Mouse (Mus musculus): ENCODE measurements around the gene Pygm.

DNA sequence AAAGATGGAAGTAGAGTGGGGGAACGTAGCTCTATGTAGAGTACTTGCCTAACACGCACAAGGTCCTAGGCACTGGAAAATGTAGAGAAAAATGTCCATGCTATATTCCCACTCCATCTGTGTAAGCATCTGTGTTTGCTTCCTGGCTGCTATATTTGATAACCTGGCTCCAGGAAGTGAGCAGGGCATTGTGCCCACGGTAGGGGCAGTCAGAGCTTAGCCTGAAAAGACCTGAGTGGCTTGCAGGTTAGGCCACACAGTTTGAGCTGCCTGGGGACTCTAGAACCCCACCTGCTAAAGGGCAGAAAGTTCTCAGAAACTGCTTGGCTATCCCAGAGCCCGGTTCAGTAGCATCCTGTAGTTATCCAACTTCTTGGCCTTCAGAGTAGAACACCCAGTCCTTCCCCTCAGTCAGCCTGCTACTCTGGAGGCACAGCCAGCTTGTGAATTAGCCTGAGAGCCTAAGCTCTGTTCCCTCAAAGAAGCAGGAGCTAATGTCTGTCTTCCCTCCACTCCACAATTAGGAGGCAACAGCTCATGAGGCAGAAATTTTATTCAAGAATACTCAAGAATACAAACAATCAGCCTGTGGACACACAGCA lies 1.8 kb upstream of the Pygm start:
- TF ChIP-seq MYOG (IDR thresholded peaks at IDR 0.05; ENCODE audit: control insufficient read depth, extremely low read depth, insufficient read length) (no peak), CTCF (IDR thresholded peaks at IDR 0.05; ENCODE audit: control insufficient read depth, insufficient read depth, insufficient read length) (no peak), MAX (IDR thresholded peaks at IDR 0.05) (no peak), MYOD1 (IDR thresholded peaks at IDR 0.05; ENCODE audit: control insufficient read depth, insufficient read length, low read depth) (no peak)

Measured in C2C12 (cell line).